Mouse (Mus musculus): ENCODE results near the gene Lrrk1. TPM values are rescaled to one million over a fixed set of nuclear protein-coding genes. Genes with fewer than 3 reads are reported as not detected.

The Lrrk1 gene
- 2.8 and 3.4 TPM in 2 replicates for polyA plus RNA-seq (2015; fragmentation: Nextera tagmentation; extraction: Ambion mirVana)

- ATAC-seq: peak; percentile 69
- WGBS: under 1% methylated on average over 70 of the region's 70 CpGs
- Histone ChIP-seq H3K36me3 (ENCODE audit: control insufficient read depth, insufficient read depth, low read length) (no peaks in the 10 kb centered on the region), H3K9me3 (replicated peaks; ENCODE audit: control insufficient read depth, low read length, poor library complexity, severe bottlenecking) (no peaks in the 10 kb centered on the region), H3K27me3 (ENCODE audit: control insufficient read depth, insufficient read depth, low read depth, low read length) (peaks cover 3% of the 10 kb centered on the region), H3K27ac (ENCODE audit: low read length) (no peak within 1 kb of the TSS), H3K4me1 (ENCODE audit: control insufficient read depth, insufficient read depth, low read length) (peaks cover 10% of the 10 kb centered on the region), H3K4me2 (ENCODE audit: low read length) (peak within 1 kb of the TSS; percentile 98), H3K4me3 (ENCODE audit: low read depth, low read length) (peak within 1 kb of the TSS; percentile 52), H3K9ac (ENCODE audit: low read depth, low read length) (peak within 1 kb of the TSS; percentile 67)
Measured at GRCm38 (mm10) chr7:66387813-66388521, at the start of gene Lrrk1. Lrrk1 (minus strand) TSS chr7:66388350.

DNA sequence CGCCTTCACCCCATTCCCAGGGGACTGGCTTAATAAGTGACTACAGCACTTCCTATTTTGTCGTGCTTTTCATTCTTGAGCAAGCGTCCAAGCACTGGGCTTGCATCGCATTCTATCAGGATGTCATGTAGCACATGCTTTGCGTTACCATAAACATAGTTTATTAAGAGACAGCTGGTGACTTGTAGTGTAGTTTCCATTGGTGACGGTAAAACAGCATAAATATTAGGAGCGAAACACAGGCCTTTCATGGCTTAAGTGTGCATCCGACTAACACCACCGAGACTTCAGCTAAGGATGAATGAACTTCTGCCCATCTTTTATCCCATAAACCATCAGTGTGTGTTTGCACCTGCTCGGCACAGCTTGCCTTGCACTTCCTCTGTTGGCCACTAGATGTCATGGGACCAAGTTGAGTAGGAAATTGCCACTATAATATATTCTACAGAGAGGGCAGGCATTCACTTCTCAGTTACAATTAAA is 46.3 kb upstream of the Lrrk1 start:
- Histone ChIP-seq H3K4me2 (ENCODE audit: low read length) (no peak overlapping the region), H3K27ac (ENCODE audit: low read length) (no peak overlapping the region), H3K36me3 (ENCODE audit: control insufficient read depth, insufficient read depth, low read length) (no peaks in the 10 kb centered on the region), H3K4me3 (ENCODE audit: low read depth, low read length) (no peak overlapping the region), H3K9ac (ENCODE audit: low read depth, low read length) (no peak overlapping the region), H3K9me3 (replicated peaks; ENCODE audit: control insufficient read depth, low read length, poor library complexity, severe bottlenecking) (no peaks in the 10 kb centered on the region), H3K27me3 (ENCODE audit: control insufficient read depth, insufficient read depth, low read depth, low read length) (peaks cover 3% of the 10 kb centered on the region; the same call in 1 of the 2 replicates), H3K4me1 (ENCODE audit: control insufficient read depth, insufficient read depth, low read length) (no peaks in the 10 kb centered on the region)
- WGBS: 43% methylated on average over 10 of the region's 10 CpGs
- no peak for ATAC-seq

DNA sequence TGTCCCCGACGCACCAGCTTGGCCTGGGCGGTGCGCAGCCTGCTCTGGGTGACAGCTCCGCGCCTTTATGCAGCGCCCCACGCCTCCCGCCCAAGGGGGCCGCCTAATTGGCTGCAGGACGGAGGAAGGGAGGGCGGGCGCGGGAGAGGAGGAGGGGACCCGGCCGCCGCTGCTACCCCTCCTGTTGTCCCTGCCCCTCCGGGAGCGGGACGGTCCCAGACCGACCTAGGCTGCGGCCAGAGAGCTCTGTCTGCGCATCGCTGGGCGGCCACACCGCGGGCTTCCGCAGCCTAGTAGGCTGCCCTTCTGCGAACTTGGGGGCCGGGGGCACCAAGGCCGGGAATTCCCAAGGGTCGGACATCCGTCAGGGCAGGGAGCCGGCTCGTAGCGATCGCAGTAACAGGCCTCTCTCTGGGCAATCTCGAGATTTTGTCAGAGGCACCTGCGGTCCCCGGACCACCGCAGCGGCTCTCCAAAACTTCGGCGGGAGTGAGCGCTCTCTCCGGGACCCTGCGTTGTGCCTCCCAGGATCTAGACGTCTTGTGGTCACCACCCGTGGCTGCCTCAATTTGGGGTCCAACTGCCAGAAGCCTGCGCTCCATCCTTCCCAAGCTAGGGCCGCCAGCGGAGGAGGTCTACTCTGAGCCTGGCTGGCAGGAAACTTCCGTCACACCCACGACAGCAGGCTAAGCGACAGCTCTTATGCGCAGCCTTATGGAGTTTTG is 39.4 kb upstream of the Lrrk1 start, which contains the start of gene Aldh1a3:
Gene Aldh1a3 (minus strand): TSS at position 81 of the 725 bp plus-strand sequence.
- Histone ChIP-seq H3K36me3 (ENCODE audit: control insufficient read depth, insufficient read depth, low read length) (no peaks in the 10 kb centered on the region), H3K9me3 (replicated peaks; ENCODE audit: control insufficient read depth, low read length, poor library complexity, severe bottlenecking) (no peaks in the 10 kb centered on the region), H3K4me3 (ENCODE audit: low read depth, low read length) (peak within 1 kb of the TSS; percentile 38), H3K4me1 (ENCODE audit: control insufficient read depth, insufficient read depth, low read length) (peaks cover 12% of the 10 kb centered on the region), H3K9ac (ENCODE audit: low read depth, low read length) (peak within 1 kb of the TSS; percentile 40; the same call in 1 of the 2 replicates), H3K27ac (ENCODE audit: low read length) (no peak within 1 kb of the TSS), H3K27me3 (ENCODE audit: control insufficient read depth, insufficient read depth, low read depth, low read length) (peaks cover 45% of the 10 kb centered on the region), H3K4me2 (ENCODE audit: low read length) (peak within 1 kb of the TSS; percentile 83)
- under 1% methylated on average over 51 of the region's 56 CpGs for WGBS
- ATAC-seq: peak; percentile 63

GRCm38 (mm10) chr7:66427053-66427436 is 38.9 kb upstream of the Lrrk1 start:
- peak overlapping the region; percentile 40; the same call in 1 of the 2 replicates for H3K9ac ChIP-seq (ENCODE audit: low read depth, low read length)
- peak overlapping the region; percentile 83 for H3K4me2 ChIP-seq (ENCODE audit: low read length)
- ATAC-seq: peak; percentile 59
- H3K27ac ChIP-seq (ENCODE audit: low read length): no peak overlapping the region
- no peaks in the 10 kb centered on the region for H3K36me3 ChIP-seq (ENCODE audit: control insufficient read depth, insufficient read depth, low read length)
- peaks cover 12% of the 10 kb centered on the region for H3K4me1 ChIP-seq (ENCODE audit: control insufficient read depth, insufficient read depth, low read length)
- 1% methylated on average over 23 of the region's 23 CpGs for WGBS
- peak overlapping the region; percentile 38 for H3K4me3 ChIP-seq (ENCODE audit: low read depth, low read length)
- H3K9me3 ChIP-seq (replicated peaks; ENCODE audit: control insufficient read depth, low read length, poor library complexity, severe bottlenecking): no peaks in the 10 kb centered on the region
- H3K27me3 ChIP-seq (ENCODE audit: control insufficient read depth, insufficient read depth, low read depth, low read length): peaks cover 45% of the 10 kb centered on the region

DNA sequence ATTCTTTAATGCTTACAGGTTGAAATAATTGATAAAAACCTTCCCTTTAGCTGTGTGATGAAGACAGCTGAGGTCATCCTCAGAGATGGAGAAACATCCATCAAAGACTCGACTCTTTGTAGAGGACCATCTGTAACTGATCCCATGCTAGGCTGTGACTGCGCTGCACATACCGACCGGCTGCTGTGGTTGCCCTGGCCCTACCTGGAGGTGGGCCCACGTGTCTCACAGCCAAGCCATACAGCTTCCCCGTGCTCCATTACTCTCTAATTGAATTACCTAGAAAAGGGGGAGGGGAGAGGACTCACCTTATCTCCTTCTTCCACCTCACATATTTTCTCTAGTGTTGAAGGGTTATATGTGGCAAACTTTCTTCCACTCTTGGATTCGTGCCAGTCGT is 33.8 kb upstream of the Lrrk1 start:
- no peak overlapping the region for H3K9ac ChIP-seq (ENCODE audit: low read depth, low read length)
- no peak overlapping the region for H3K4me3 ChIP-seq (ENCODE audit: low read depth, low read length)
- H3K4me2 ChIP-seq (ENCODE audit: low read length): no peak overlapping the region
- no peaks in the 10 kb centered on the region for H3K9me3 ChIP-seq (replicated peaks; ENCODE audit: control insufficient read depth, low read length, poor library complexity, severe bottlenecking)
- peaks cover 19% of the 10 kb centered on the region for H3K27me3 ChIP-seq (ENCODE audit: control insufficient read depth, insufficient read depth, low read depth, low read length)
- ATAC-seq: no peak
- no peaks in the 10 kb centered on the region for H3K36me3 ChIP-seq (ENCODE audit: control insufficient read depth, insufficient read depth, low read length)
- 84% methylated on average over 8 of the region's 8 CpGs for WGBS
- no peak overlapping the region for H3K27ac ChIP-seq (ENCODE audit: low read length)
- H3K4me1 ChIP-seq (ENCODE audit: control insufficient read depth, insufficient read depth, low read length): peaks cover under 1% of the 10 kb centered on the region

DNA sequence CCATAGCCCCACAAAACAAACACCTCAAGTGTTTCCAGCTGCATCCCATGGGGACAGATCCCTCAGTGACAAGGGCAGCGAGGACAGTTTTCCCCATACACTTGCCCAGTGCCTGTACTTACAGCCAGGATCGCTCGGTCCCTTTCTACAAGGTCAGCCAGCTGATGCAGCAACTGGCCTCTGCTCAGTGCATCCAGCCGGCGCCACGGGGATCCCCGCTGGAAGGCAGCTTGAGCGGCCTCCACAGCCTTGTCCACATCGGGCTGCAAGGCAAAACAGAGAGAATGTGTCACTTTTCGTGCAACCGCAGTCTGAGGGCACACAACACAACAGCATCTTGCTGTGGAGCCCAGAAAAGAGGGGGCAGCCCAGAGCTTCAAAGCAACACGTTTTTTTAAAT is 30.8 kb upstream of the Lrrk1 start:
- no peak overlapping the region for H3K4me3 ChIP-seq (ENCODE audit: low read depth, low read length)
- H3K36me3 ChIP-seq (ENCODE audit: control insufficient read depth, insufficient read depth, low read length): no peaks in the 10 kb centered on the region
- no peak overlapping the region for H3K9ac ChIP-seq (ENCODE audit: low read depth, low read length)
- H3K4me1 ChIP-seq (ENCODE audit: control insufficient read depth, insufficient read depth, low read length): no peaks in the 10 kb centered on the region
- H3K4me2 ChIP-seq (ENCODE audit: low read length): no peak overlapping the region
- H3K27ac ChIP-seq (ENCODE audit: low read length): no peak overlapping the region
- H3K27me3 ChIP-seq (ENCODE audit: control insufficient read depth, insufficient read depth, low read depth, low read length): no peaks in the 10 kb centered on the region
- no peaks in the 10 kb centered on the region for H3K9me3 ChIP-seq (replicated peaks; ENCODE audit: control insufficient read depth, low read length, poor library complexity, severe bottlenecking)
- no peak for ATAC-seq
- WGBS: 52% methylated on average over 12 of the region's 12 CpGs

DNA sequence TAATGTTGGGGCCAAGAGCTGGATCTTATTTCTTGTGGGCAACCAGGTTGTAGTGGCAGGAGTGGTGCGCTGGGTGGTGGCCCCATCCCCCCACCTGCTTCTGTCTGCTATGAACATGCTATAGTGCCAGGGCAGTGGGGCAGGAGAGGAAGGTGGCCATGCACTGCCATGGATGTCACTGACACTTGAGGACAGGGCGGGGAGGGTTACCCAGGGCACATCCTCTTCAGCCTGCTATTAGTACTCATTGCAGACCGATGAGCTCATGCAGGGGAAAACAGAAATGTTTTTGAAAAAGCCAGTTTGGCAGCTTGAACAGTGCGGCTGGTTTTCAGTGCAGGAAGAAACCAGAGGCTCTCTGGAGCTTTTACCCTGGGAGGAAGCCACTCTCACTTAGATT is 28.7 kb upstream of the Lrrk1 start:
- Histone ChIP-seq H3K36me3 (ENCODE audit: control insufficient read depth, insufficient read depth, low read length) (no peaks in the 10 kb centered on the region), H3K4me3 (ENCODE audit: low read depth, low read length) (no peak overlapping the region), H3K4me2 (ENCODE audit: low read length) (no peak overlapping the region), H3K27ac (ENCODE audit: low read length) (no peak overlapping the region), H3K9ac (ENCODE audit: low read depth, low read length) (no peak overlapping the region), H3K27me3 (ENCODE audit: control insufficient read depth, insufficient read depth, low read depth, low read length) (no peaks in the 10 kb centered on the region), H3K4me1 (ENCODE audit: control insufficient read depth, insufficient read depth, low read length) (no peaks in the 10 kb centered on the region), H3K9me3 (replicated peaks; ENCODE audit: control insufficient read depth, low read length, poor library complexity, severe bottlenecking) (no peaks in the 10 kb centered on the region)
- WGBS: 89% methylated on average over 4 of the region's 4 CpGs
- ATAC-seq: no peak

DNA sequence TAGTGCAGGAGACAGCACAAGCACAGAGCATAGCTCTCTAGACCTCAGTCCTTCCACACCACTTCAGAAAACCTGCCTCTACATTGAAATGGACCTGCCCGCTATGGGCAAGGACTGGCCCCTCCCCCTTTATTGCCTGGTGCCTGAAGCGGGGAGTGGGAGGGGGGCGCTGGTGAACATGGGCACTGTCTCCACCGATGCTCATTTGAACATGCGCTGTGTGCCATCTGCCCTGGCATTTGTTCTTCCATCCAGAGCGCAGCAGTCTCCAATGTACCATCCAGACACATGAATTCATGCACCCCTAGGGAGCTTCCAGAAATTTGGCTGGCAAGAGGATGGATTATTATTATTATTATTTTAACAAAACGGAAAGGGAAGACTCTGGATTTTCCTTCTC is 24.9 kb upstream of the Lrrk1 start:
- H3K36me3 ChIP-seq (ENCODE audit: control insufficient read depth, insufficient read depth, low read length): no peaks in the 10 kb centered on the region
- H3K4me1 ChIP-seq (ENCODE audit: control insufficient read depth, insufficient read depth, low read length): no peaks in the 10 kb centered on the region
- no peak overlapping the region for H3K9ac ChIP-seq (ENCODE audit: low read depth, low read length)
- H3K9me3 ChIP-seq (replicated peaks; ENCODE audit: control insufficient read depth, low read length, poor library complexity, severe bottlenecking): no peaks in the 10 kb centered on the region
- H3K27me3 ChIP-seq (ENCODE audit: control insufficient read depth, insufficient read depth, low read depth, low read length): no peaks in the 10 kb centered on the region
- H3K4me2 ChIP-seq (ENCODE audit: low read length): no peak overlapping the region
- no peak overlapping the region for H3K27ac ChIP-seq (ENCODE audit: low read length)
- ATAC-seq: no peak
- no peak overlapping the region for H3K4me3 ChIP-seq (ENCODE audit: low read depth, low read length)
- WGBS: 69% methylated on average over 7 of the region's 7 CpGs

GRCm38 (mm10) chr7:66409433-66409832 is 21.3 kb upstream of the Lrrk1 start:
- Histone ChIP-seq H3K27ac (ENCODE audit: low read length) (no peak overlapping the region), H3K4me3 (ENCODE audit: low read depth, low read length) (no peak overlapping the region), H3K9me3 (replicated peaks; ENCODE audit: control insufficient read depth, low read length, poor library complexity, severe bottlenecking) (no peaks in the 10 kb centered on the region), H3K36me3 (ENCODE audit: control insufficient read depth, insufficient read depth, low read length) (no peaks in the 10 kb centered on the region), H3K4me2 (ENCODE audit: low read length) (no peak overlapping the region), H3K27me3 (ENCODE audit: control insufficient read depth, insufficient read depth, low read depth, low read length) (no peaks in the 10 kb centered on the region), H3K4me1 (ENCODE audit: control insufficient read depth, insufficient read depth, low read length) (no peaks in the 10 kb centered on the region), H3K9ac (ENCODE audit: low read depth, low read length) (no peak overlapping the region)
- WGBS: 72% methylated on average over 6 of the region's 6 CpGs
- peak; percentile 54; the same call in 1 of the 2 replicates for ATAC-seq
